Mouse (Mus musculus) urinary bladder, postnatal 14 days (tissue): ENCODE data around the gene Tnfrsf8.

Experiments
- DNase-seq: peaks from one replicate; pipeline ENCODE4 v3.0.0; 2021; ENCODE audit warnings: low spot score

Tnfrsf8 gene

DNA sequence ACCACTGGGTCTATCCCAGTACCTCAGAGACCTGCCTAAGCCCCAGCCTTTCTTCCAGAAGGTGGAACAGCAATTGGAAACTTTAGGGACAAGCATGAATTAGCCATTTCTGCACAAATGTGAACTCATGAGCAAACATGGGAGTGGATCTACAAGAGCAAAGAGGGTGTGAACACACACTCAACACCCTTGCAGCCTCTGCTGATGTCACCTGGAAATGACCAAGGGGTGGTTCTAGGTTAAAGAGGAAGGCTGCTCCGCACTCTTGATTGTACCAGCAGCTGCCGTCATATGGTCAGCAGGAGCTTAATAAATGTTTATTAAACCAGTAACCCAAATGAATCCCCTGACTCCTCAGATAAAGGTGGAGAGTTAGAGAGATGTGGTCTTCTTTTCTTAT, 84.3 kb downstream of the Tnfrsf8 start:
- DNase-seq: no peak

GRCm38 (mm10) chr4:145229524-145230163, 85.3 kb downstream of the Tnfrsf8 start:
- no peak for DNase-seq

DNA sequence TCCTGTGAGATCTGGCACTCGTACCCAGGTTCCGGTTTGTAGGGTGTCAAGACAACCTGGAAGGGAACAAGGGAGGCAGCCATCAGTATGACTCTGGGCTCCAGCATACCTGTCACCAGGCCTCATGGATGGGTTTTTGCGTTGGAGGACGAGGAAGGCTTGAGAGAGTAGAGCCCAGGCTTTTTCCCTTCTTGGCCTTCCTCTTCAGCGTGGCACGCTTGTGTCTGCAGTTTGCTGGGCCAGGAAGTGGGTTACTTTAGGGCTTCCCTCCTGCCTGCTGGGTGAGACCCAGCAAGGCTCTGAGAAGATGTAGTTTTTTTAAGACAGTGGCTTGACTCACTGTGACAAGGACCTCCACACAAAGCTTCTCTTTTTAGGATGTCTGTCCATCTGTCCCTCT, 85.9 kb downstream of the Tnfrsf8 start:
- no peak for DNase-seq

DNA sequence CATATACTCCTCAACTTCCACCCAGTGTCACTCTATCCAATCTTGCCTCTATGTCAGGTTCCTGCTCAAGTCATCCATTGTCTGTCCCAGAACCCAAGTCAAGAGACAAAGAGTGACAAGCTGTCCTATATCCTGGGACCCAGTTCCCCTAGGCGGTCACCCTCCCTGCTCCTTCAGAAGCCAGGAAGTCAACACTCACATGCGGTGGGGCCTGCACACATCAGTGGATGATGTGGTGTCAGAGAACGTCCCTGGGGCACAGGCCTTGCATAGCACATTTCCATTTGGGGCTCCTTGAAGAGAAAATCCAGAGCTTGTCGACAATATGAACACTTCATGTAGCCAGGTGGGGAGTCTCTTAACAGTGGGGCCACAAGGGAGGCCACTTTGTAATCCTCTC, 90.4 kb downstream of the Tnfrsf8 start:
- DNase-seq: no peak

DNA sequence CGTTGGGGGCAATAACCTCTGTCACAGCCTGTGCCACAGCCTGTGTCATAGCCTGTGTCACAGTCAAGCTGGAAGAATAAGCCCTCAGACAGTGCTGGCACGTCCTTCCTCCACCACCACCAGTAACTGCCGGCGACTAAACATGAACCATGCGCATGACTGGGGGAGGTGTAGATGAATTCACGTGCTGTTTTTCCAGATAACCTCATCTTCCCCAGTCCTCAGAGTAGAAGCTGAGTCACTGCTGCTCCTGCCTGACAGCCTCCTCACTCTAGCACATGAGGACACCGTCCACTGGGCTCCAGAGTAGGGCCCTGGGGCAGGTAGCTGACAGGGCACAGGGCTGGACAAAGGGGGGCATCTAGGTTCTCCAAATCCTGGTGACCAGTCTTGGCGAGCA, 92.9 kb downstream of the Tnfrsf8 start:
- no peak for DNase-seq

- no peak for DNase-seq
Measured at GRCm38 (mm10) chr4:145221379-145221778, 93.6 kb downstream of the Tnfrsf8 start.

- no peak for DNase-seq
Measured at GRCm38 (mm10) chr4:145220001-145220400, 95.0 kb downstream of the Tnfrsf8 start.

DNA sequence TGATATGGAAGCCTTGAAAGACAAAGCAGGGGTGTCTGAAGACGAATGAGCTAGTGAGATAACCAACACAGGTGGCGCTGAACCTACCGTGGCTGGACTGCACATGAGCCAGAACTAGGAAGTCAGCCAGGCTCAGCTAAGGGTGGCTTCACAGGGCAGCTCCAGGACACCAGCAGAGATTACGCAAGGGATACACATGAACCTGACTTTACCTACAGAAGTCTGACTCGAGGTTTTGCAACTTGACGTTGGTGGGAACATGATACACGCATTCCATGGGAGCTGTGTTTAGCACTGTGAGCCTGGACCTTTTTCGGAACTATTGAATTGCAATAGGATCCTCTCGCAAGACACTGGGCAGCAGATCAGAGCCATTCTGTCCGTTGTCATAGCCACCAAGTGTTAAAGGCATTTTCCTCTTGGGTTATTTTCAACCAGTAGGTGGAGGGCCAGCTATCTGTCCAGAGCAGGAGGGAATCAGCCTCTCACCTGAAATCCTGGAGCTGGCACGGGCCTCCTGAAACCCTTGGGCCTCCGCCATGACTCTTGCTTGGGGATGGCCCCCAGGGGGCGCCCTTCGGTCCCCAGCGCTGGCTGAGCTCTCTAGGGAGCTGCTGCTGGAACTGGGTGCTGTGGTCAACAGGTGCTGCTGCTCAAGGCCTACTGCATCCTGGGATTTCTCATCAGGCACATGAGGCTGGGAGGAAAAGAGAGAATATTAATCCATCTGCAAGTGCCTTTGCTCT, 95.6 kb downstream of the Tnfrsf8 start:
- peak; percentile 43 for DNase-seq

- no peak for DNase-seq
Measured at GRCm38 (mm10) chr4:145217837-145218236, 97.1 kb downstream of the Tnfrsf8 start.
